Mouse (Mus musculus) thymus, postnatal 10 days (tissue): ENCODE results near the gene Trim2.
A peak's percentile ranks its signal among the peaks of the same experiment; 100 is the strongest.

Experiments
- DNase-seq, 2 experiments: peaks; one replicate each; pipeline ENCODE4 v3.0.0; 2021; ENCODE audit warnings: low spot score in 2 of 2

Trim2 gene

DNA sequence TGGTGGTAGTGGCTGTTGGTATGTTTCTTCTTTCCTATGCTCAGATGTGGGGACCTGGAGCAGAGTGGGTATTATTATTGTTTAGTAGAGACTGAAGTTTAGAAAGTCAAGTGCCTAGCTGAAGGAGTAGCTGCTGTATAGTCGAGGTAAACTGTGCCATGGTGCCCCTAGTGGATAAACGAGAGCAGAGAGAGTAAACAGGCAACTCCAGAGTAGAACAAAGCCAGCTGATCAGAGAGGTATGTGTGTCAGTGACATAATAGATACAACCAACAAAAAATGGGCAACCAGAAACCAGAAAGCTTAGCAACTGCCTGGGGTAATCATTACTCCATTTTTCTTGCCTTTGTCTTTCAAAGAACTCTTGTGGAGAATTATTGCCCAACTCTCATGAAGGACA lies 81.7 kb downstream of the Trim2 start:
- DNase-seq, result peak in 1 of 2 experiments; percentile 22

DNA sequence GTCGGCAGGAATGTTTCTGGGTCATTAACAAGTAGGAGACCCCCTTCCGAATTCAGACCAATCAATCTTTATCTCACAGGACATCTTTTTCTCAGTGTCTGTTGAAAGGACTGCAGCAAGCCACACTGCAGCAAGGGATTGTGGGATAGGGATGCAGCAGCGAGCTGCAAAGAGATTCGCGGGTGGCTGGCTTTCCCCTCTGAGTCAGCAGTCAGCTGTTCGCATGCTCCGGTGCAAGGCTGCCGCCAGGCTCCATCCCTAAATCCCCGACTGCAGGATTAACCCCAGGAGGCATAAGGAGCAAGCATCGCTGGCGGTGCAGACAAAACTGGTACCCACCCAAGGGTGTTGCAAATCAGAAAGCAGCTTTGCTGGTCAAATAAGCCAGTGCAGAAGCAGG lies 85.9 kb downstream of the Trim2 start:
- DNase-seq, result no peak

DNA sequence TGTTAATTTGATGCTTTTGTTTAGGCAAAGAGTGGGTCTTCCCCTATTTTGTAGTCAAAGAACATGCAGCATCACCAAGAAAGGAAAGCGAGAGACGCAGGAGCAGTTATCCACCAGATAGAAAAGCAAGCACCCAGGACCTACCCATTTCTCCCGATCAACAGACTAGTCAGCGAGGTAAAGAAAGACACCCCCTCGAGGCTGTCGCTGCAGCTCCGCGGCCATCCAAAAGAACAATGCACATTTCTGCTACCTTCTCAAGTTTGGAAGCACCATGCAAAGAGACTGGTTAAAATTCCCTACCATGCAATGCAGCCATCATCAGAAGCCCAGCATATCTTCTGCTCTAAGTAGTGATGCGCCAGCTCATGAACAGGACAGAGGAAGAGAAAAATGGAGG lies 86.4 kb downstream of the Trim2 start:
- DNase-seq, result no peak

DNA sequence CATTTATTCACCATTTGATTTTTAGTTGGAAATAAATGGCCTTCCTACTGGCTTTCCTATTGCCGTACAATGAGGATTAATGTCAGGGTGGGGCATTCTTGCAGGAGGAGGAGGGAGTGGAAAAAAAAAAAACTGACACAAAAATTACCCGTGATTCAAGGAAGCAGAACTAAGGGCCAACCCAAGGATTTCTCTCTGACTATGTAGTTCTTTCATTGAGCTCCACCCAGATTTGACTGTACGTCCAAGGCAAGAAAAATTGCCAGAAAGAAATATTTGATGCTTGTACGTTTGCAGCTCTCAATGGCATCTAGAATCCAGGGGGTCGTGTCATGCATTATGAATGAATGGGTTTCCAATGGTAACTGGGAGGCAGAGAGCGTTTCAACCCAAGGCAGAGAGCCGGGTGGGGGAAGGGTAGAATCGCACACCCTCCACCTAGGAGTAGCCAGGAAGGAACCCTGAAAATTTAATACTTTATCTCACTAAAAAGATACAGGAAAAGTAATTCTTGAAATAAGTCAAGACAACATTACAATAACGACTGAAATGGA lies 86.9 kb downstream of the Trim2 start:
- no peak for DNase-seq

DNA sequence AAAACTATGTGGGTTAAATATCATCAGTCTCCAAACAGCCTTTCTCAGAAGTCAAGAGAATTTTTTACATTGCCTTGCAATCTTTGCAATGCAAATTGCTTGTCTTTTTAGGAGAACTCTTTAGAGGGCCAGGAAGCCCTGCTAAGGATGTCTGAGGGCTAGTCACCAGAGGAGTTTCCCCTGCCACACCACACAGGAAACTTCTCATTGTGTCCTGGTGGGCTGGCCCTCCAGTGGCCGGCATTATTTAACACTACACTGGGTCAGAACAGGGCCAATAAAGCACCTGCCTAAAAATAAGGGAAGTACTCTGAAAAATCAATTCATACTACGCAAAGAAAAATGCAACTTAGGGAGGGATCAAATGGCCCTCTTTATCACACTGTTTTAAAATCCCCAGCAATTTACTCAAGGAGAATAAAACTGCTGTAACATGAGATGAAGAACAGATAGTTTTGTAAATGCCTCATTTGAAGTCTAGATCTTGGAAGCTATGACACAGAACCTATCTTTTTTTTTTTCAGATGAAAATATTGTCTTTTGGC lies 87.4 kb downstream of the Trim2 start:
- no peak for DNase-seq

DNA sequence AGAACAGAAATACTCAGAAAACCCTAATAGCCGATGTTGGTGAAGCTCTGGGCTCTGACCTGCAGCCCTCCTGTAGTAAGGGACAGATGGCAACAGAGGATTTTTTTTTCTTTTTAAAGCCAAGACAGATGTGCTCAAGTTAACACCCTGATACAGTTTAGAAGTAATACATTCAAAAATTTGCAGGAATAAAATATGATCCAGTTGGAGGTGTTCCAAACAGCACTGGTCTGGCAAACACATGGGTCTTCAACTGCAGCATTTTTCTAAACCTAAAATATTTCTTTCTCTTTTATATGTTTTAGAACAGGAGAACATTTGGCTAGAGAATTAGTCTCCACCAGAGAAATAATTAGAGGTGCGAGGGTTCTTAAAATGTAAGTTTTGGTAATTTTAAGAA lies 88.2 kb downstream of the Trim2 start:
- no peak for DNase-seq

DNA sequence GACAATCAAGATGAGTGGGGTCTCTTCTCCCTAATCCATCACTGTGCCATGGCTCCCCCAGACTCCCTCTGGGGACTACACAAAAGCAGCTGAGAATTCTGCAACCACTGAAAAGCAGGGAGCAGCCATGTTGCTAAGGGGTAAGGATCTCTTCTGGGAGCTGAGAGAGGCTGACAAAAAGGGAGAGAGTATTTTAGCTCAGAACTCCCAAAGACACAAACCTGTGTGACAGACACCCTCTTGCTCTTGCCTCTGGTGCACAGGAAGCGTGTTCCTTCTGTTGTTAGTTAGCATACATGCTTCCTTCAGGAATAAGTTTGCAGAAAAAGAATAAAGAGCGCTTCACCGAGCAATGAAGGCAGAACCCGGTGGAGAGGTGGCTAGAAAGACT lies 88.7 kb downstream of the Trim2 start:
- DNase-seq, result no peak

DNA sequence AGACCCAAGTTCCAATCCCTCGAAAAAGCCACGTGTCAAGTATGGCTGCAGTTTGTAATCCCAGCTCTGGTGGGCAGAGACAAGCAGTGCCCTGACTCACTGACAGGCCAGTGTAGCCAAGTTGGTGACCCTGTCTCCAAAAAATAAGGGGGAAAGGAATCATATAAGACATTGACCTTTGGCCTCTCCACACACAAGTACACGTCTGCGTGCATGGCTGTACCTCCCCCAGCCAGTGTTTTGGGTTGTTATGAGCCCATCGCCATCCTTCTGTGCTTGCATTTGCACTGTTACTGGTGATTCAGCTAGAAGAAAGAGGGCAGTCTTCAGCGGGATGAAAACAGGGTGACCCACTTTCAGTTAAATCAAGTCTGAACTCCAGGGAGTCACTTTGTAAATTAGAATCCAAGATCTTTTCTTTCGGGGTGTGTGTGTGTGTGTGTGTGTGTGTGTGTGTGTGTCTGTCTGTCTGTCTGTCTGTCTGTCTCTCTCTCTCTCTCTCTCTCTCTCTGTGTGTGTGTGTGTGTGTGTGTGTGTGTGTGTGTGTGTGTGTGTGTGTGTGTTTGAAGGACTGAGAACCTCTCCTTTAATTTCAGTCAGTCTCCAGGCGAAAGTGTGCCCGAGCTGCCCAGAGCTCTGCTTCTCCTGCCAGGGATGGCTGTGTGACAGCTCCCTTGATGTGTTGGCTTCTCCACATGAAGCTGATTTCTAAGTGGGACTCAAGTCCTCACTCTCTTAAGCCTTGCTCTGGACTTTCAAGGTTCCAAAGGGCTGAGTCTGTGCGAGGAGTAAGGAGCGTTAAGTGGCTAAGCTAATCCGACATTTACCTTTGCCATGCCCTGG lies 89.3 kb downstream of the Trim2 start:
- no peak for DNase-seq

DNA sequence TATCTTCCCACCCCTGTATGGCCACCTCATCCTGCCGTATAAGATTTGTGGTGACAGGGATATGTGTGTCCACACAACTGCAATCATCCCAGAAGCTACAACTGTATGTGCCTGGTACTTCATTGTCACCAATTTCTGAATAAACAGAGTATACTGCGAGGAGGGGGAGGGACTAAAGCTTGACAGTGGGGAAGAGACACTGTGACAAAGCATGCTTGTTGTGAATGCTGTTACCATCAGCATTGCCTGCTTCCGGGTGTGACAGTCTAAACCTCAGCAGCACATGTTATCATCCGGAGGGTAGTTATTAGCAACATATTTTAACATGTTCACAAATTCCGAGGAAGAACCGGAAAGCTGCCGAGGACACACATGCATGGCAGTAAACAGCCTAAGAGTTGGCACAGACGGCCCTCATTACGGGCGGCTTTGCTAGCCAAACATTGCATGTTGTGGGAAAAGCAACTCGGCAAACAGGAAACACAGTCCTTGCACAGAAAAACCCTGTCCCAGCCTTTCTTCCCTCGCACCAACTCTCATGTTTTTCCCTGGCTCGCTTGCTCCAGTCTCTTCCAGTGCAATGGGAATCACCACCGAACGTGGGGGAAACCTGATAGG lies 90.8 kb downstream of the Trim2 start:
- no peak for DNase-seq

DNA sequence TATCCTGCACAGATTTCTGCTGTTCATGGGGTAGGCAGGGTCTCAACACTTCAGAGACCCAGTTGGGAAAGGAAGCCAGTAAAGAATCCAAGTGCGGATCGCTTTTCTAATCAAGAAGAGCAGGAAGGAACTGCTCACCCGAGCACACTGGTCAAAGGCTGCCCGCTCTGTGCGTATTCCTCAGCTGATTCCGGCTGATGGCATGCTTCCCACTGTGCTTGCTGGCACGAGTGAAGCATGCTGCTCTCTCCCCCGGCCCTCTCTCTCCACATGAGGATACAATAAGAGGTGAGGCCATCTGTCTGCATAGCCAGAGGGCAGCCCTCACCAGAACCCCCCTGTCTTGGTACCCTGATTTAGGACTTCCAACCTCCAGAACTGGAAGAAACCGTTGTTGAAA lies 91.4 kb downstream of the Trim2 start:
- DNase-seq, result no peak

DNA sequence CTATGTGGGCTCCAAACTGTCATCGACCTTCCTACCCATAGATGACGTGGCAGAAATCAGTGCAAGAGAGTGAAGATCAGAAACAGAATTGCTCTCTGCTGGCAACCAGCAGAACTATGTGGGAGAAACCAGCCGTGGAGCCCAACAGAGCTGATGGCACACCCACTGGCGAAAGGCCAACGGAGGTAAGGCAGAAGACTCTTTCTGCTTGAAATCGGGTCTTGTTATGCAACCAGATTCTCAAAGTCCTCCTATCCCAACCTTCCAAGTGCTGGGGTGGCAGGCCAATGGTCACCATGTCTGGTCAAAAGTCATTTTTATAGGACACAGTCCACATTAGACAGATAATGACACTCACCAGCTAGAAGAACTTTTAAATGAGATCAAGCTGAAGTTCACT lies 92.2 kb downstream of the Trim2 start:
- DNase-seq, result no peak

DNA sequence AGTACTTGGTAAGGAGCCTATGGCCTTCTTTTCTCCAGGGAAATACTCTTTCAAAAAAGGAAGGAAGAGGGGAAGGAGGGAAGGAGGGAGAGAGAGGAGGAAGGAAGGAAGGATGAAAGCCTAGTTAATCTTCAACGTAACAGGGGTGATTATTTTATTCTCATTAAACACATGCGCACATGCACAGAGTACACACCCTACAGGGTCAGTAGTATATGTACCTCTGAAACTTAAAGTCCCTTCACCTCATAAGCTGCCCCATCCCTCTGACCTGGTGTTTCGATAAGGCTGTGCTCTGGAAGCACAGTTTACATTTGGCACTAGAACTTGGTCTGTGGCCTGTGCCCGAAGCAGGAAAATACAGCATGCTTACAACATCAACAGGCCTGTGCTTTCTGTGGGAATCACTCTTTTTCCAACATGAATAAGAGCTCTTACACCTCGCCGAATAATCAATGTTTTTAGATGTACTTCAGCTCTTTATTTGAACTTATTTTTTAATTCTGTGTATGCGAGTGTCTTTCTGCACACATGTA lies 95.3 kb downstream of the Trim2 start:
- DNase-seq, result no peak

DNA sequence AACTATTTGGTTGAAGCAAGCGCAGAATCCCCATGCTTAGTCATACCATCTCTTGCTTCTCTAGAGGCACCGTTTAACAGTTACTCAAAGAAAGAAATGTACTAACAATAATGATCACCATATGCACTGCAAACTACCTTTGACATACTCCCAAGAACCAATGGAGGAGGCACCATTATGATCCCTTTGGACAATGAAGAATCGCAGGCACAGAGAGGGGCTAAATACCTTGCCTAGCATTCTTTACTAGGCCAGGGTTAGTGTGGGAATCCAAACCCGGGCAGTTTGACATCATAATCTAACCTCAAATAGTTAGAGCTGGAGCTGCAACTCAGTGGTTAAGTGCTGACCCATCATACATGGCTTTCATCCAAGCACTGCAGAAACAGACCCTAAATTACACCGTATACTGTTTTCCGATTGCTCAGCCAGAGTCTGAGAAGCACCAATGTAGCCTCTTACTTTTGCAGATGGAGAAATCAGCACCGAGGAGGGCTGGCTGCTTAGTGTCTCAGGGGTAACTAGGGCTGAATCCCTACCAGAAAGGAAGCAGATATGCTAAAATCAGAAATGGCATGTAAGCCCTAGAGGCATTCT lies 97.7 kb downstream of the Trim2 start:
- no peak for DNase-seq

DNA sequence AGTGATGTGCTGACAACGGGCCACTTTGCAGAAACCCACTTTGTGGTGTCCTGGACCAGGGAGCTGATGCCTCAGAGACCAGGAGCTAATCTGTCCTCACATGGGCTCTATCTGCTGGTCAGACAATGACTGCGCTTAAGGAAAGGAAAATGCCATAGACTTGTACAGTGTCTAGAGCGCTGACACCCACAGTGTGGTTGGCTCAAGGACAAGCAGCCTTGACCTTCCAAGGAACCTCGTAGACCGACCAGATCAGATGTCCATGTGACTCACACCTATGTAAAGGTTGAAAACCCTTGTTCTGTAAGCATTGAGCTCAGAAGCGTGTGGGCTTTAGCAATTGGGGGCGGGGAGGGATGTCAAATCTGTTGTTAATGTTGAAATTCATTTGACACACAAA lies 98.2 kb downstream of the Trim2 start:
- DNase-seq, result no peak

DNA sequence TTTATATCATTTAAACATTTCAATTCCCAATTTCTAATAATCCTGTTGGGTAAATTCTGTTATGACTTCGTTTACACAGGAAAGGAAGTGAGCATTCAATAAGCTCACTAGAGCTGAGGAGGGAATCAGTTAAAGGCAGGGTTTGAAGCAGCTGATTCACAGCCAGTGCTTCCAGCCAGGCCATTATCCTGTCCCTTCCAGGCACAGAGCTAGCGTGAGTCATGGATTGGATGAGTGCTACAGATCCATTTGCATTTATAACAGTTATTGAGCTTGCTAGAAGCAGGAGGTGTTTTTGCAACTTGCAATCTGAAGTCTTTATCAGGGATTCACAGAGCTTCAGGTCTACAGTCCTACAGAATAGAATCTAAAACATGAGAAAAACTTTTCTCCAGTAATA lies 99.3 kb downstream of the Trim2 start:
- no peak for DNase-seq

DNA sequence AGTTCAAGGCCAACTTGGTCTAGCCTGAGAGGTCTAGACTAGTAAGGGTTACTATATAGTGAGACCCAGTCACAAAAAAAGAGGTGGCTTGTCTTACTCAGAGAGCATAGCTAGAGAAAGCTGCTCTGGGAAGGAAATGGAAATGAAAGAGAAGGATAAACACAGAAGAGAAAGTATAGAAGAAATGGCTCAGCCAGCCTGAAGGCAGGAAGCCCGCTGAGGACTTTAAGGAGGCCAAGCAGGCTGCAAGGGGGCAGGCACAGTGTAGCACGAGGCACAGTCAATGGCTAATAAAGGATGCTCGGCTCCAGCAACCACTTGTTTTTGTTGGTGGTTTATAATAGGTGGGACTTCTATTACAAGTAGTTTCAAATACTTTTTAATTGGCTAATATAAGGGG lies 100.6 kb downstream of the Trim2 start:
- DNase-seq, result no peak

DNA sequence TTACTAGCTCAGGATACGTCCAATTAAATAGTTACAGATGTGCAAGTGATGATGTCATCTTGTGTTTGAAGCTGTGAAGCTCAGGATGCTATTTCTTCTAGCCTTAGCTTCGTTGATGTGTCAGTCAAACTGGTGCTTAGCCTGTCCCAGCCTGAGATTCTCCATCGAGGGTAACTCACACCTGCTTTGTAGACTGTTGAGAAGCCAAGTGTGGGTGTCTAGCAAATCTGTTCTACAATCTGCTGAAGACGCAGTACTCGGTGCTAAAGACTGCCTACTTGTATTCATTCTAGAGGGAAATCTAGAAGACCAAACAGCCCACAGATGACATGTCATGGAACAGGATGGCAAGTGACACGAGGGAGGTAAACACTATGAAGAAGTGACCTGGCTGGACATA lies 101.0 kb downstream of the Trim2 start:
- no peak for DNase-seq

DNA sequence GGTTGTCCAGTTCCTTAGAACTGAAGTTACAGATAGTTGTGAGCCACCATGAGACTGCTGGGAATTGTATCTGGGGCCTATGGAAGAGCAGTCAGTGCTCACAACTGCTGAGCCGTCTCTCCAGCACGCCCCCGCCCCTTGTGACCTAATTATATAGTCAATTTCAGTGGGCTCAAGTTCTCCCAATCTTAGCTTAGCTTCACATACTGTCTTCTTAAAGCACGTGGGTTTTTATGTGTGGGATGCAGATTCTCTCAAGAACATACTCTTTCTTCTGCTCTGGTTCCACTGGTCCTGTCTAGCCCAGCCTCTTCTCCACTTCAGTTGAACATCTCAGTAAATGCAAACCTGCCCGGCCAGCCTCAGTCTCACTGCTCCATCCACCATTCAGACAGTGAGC lies 102.0 kb downstream of the Trim2 start:
- DNase-seq, result no peak

DNA sequence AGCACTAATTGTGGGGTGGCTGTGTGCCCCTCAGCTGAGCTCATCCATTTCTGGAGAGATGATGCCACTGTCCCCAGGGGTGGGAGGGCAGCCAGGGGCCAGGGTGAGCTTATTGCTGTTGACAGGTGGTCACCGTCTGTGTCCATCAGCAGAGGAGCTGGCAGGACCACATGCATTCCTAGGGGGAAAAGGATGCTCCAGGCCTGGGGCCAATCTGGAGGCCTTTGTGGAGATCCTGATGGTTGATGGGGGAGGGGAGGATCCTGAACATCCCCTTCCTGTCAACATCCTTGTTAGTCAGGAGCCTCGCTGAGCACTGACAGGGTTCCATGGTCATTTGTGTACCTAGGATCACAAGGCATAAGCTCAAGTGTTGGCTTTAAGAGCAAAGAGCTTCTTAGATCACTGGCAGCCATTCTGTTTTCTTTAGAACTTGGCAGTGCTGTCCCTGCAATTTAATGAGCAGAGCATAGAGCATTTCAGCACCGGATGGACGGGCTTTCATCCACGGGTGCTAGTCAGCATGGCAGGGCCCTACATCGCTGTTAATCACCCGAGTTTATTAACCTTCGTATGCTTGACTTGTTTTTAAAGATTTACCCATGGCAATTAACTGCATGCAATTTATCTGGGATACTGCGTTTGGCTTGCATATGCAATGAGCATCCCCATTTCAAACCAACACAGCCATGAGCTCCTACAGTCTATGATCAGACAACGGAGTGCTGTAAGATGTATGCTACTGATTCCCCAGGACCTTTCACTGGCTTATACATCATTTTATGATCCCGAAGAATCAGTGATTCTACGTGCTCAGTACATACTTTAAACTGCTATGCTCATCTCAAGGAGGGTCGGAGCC lies 105.9 kb downstream of the Trim2 start:
- no peak for DNase-seq

DNA sequence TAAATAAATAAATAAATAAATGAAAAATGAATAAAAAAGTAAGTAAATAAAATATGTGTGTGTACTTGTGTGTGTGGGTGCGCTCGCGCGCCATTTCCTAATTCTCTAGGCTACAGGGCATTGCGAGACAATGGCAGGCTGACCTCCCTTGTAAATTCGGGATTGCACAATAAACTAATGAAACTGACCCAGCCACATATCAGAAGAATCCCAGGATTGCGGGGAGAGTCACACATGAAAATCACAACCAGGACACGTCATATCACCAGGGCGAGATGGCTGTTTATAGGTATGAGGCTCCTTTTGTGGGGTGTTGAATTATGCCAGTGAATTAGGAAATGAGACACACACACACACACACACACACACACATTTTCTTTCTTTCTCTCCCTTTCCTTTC lies 107.2 kb downstream of the Trim2 start:
- no peak for DNase-seq

DNA sequence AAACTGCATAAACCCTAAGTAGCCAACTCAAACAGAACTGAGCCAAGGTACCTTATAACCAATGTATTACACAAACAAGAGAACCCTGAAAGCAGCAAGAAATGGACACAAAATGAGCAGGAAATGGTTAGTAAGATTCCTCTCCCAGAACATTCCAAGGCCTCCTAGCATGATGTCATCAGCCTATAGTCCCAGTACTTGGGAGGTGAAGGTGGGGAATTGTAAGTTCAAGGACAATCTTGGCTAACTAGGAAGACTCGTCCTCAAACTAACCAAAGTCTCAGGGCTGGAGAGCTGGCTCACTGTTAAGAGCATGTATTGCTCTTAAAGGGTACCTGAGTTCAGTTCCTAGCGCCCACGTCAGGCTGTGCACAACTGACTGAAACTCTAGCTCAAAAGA lies 108.4 kb downstream of the Trim2 start:
- no peak for DNase-seq
